Mouse (Mus musculus): ENCODE measurements around the gene Nt5c2. TPM values are rescaled to one million over a fixed set of nuclear protein-coding genes. Genes with fewer than 3 reads are reported as not detected.

Gene Nt5c2
- 100 to 1,000 TPM in 1 of 4 experiments, 10 to 100 TPM in 3; 72.5 to 101 (median 83.1) TPM for total RNA-seq (2022)

DNA sequence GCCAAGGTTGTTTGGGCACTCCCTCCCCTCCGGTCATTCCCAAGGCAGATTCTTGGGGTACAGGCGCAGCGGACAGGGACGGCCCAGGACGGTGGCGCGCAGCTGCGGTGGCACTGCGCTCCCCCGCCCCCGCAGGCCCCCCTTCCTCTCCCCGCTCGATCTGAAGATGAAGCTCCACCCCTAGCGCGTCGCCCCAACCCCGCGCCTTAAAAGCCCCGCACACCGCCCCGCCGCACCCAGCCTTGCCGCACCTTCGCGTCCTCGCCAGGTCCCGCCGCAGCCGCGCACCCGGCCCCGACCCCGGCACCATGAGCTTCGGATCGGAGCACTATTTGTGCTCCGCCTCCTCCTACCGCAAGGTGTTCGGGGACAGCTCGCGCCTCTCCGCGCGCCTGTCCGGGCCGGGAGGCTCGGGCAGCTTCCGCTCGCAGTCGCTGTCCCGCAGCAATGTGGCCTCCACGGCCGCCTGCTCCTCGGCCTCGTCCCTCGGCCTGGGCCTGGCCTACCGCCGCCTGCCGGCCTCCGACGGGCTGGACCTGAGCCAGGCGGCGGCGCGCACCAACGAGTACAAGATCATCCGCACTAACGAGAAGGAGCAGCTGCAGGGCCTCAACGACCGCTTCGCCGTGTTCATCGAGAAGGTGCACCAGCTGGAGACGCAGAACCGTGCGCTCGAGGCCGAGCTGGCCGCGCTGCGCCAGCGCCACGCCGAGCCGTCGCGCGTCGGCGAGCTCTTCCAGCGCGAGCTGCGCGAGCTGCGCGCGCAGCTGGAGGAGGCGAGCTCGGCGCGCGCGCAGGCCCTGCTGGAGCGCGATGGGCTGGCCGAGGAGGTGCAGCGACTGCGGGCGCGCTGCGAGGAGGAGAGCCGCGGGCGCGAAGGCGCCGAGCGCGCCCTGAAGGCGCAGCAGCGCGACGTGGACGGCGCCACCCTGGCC is at the start of gene Nt5c2, which contains the start of gene Ina:
Gene Nt5c2, minus strand, starts transcription at position 707 of the 935 bp plus-strand sequence.
Gene Ina, plus strand, starts transcription at position 252 of the 935 bp plus-strand sequence.
- peak; percentile 37 to 62 for DNase-seq (ENCODE audit: low spot score in 2 of 2)

DNA sequence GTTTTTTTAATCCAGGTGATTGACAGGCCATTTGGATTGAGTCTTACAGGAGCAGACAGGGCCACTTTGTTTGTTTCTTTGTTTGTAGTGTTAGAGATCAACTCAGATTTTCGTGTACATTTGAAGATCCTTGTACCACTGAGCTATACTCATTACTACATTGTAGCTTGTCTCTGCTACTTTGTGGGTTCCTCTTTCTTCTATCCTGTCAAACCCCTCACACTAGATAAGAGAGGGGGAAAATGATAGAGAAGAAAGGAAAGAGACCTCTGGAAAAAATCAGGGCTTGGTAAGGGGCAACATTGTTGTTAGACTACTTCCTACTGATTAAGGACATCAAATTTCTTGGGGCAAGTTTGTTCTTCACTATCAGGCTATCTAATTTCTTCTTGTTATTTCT is 42.7 kb upstream of the Nt5c2 start:
- no peak for DNase-seq (ENCODE audit: low spot score in 2 of 2)

DNA sequence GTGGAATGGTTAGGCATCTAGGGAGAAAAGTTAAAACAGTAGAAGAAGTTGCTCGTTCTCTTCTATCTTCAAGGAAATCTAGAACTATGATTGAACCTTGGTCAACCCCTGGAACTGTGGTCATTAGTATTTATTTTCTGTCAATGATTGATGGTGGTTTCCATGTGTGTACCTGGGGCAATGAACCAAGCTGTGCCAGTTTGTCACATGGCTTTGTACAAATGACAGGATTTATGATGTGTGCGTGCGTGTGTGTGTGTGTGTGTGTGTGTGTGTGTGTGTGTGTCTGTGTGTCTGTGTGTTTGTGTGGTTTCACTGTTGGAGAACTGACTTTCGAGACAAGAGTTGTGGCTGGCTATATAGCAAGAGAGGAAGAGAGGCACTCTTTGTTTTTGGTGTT is 38.5 kb upstream of the Nt5c2 start:
- no peak for DNase-seq (ENCODE audit: low spot score in 2 of 2)

DNA sequence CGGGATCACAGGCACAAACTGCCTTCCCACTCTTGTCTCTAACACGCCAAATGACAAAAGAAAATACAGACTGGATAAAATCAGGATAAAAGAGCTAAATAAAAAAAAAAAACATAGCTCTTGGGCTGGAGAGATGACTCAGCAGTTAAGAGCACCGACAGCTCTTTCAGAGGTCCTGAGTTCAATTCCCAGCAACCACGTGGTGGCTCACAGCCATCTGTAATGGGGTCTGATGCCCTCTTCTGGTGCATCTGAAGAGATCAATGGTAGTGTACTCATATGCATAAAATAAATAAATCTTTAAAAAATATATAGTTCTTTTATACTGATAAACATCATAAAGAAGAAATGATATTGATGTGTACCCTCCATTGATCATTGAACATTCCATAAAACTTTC is 38.0 kb upstream of the Nt5c2 start:
- DNase-seq (ENCODE audit: low spot score in 2 of 2): no peak

DNA sequence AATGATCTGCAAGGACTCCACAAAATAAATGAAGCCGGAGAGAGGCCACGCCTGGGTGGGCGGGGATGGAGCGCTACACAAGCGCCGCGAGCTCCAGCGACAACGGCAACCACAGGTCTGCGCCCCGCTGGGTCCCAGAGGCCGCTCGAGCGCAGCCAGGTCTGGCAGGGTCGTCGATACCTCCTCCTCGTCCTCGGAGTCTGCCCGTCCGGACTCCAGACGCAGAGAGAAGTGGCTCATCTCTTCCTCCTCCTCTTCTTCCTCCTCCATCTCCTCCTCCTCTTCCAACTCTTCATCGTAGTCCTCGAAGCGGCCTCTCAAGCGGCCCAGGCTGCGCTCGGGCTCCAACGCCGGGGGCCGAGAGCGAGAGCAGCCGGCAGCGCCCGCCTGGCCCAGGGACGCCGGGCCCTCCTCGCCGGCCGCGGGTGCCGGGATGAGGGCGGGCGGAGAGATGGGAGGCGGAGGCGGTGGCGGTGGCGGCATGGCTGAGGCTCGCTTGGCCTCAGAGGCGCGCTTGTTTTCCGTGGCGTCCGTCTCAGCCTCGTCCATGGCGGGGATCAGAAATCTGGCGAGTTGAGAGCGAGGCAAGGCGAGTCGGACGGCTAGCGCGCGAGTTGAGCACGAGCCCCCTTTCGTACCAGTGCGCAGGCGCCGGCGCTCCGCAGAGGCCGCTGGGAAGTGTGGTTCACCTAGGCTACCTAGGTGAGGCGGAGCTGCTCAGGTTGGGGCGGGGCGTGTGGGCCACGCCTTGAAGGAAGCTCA is 35.5 kb upstream of the Nt5c2 start, which contains the start of gene Pcgf6:
Gene Pcgf6, minus strand, starts transcription at position 636 of the 762 bp plus-strand sequence.
- peak; percentile 52 to 76 for DNase-seq (ENCODE audit: low spot score in 2 of 2)

DNA sequence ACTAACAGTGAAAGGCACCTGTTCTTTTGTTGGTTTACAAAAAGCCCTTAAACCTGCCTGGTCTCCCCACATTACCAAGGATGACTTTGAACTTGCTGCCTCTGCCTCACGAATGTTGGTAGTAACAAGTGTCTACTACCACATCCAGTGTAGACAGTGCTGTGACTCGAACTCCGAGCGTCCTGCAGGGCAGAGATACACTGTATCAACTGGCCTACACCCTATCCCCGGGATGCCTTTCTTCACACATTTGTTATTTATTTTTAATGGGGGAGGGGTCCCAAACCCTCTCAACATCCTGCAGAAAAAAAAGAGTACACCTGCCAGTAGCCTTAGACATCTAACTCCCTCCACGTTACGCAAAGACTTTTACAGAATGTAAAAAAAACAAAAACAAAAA is 34.9 kb upstream of the Nt5c2 start:
- no peak for DNase-seq (ENCODE audit: low spot score in 2 of 2)

DNA sequence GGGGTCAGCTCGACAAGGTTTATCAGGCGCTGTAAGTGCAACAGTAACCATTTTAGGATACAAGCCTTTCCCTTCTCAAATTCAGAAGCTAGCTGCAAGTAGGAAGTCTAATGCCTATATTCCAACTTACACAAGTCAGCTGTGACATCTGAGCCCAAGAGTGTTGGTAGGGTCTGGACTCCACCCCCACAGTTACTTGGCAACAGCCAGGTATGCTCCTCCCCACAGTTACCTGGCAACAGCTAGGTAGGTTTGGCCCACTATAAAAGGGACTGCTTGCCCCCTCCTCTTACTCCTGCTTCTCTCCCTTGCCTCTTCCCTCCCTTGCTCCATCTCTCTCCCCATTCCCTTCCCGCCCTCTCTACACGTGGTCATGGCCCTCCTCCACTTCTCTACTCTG is 34.1 kb upstream of the Nt5c2 start:
- no peak for DNase-seq (ENCODE audit: low spot score in 2 of 2)

DNA sequence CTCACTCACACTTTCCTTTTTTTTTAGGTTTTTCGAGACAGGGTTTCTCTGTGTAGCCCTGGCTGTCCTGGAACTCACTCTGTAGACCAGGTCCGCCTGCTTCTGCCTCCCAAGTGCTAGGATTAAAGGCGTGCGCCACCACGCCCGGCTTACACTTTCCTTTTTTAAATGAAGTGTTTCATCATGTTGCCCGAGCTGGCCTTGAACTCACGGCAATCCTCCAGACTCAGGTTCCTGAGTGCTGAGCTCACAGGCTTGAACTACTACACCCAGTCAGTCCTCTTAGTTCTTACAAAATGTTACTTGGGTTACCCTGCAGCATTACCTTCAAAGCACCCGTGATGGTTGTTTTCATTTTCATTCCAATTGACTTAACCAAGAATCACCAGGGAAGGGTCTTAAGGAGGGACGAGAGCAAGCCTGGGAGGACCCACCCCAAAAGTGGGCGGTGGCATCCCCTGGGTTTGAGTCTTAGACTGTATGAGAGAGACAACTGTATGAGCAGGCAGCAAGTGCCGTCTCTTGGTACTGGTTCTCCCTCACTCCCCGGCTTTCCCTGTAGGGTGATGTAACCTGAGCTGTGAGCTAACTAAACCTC is 32.4 kb upstream of the Nt5c2 start:
- DNase-seq (ENCODE audit: low spot score in 2 of 2): no peak

DNA sequence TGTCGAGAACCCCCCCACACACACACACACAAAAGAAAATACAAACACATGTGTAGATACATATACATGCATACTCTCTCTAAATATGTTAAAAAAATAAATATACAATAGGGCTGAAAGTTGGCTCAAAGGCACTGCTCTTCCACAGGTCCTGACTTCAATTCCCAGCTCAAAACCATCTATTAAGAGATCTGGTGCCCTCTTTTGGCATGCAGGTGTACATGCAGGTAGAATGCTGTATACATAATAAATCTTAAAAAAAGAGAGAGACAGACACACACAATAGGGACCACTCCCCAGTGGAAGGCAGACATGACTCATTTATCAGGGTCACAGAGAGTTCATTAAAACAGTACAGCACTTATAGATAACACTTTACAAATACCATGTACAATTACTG is 31.4 kb upstream of the Nt5c2 start:
- DNase-seq (ENCODE audit: low spot score in 2 of 2): no peak

DNA sequence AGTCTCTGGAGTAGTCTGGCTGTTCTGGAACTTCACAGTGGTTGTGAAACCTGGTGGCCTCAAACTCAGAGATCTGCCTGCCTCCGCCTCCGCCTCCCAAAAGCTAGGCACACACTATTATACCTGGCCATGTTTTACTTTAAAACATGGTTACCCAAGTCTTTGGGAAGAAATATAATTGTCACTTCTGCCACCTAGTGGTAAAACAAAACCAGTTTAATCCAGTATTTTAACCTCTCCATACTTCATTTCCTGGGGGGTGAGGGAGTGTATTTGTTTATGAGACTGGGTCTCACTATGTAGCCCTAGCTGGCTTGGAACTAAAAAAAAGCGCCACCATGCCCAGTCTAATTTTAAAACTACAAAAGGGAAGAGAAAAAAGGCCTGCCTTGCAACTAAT is 28.7 kb upstream of the Nt5c2 start:
- DNase-seq (ENCODE audit: low spot score in 2 of 2): no peak

GRCm38 (mm10) chr19:47040720-47041473 is 25.9 kb upstream of the Nt5c2 start:
- no peak for DNase-seq (ENCODE audit: low spot score in 2 of 2)

- no peak for DNase-seq (ENCODE audit: low spot score in 2 of 2)
Measured at GRCm38 (mm10) chr19:47036596-47036995, 21.6 kb upstream of the Nt5c2 start.

DNA sequence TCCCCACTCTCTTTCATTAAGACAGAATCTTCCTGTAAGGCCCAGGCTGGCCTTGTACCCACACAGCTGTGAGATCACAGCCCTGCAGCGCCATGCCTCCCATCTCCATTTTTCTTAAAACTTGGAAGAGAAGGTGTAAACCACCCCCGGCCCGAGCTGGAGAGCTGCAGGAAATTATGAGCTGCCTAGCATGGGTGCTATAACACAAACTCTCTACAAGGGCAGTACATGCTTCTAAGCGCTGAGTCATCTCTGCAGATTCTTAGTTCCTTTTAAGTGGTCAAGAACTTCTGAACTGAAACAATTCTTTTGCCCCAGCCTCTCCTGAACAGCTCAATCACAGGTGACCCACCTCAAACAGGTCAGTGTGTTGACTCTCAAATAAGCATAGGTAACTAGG is 20.0 kb upstream of the Nt5c2 start:
- DNase-seq (ENCODE audit: low spot score in 2 of 2): no peak

- DNase-seq (ENCODE audit: low spot score in 2 of 2): no peak
Measured at GRCm38 (mm10) chr19:47031770-47032169, 16.8 kb upstream of the Nt5c2 start.

DNA sequence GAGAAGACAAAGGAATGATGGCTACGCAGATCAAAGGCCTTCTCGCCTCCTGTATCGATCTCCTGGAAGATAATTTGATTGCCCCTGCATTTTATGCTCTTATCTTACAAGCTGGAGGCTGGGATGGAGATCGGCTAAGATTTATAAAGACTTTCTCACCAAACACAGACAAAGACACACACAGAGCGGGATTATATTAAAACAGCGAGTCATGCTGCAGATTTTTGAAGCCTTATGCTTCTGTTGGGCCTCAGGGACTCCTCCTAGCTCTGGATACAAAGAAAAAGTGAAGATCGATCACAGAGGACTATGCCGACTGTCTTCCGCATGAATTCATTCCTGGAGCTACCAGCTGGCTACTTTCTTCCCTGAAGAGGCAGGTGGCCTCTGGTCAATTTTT is 14.8 kb upstream of the Nt5c2 start:
- no peak for DNase-seq (ENCODE audit: low spot score in 2 of 2)

- DNase-seq (ENCODE audit: low spot score in 2 of 2): no peak
Measured at GRCm38 (mm10) chr19:47026513-47026912, 11.6 kb upstream of the Nt5c2 start.

DNA sequence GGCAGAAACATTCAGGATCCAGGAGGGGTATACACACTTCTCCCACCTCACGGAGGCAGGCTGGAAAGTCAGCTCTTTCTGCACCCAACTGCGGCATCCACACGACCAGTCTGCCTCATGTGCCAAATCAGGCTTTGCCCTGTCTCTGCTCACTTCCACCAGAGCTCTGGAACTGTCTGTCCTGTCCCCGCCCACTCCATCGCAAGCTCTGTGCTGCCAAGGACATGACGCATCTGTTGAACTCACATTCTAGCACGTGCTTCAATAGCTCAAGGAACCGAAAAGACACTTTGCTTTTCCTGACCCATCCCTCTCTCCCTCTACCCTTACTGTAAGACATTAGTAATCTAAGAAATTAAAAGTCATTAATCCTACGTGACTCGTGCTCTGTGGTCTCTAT is 10.0 kb upstream of the Nt5c2 start:
- DNase-seq (ENCODE audit: low spot score in 2 of 2): no peak

- DNase-seq (ENCODE audit: low spot score in 2 of 2): no peak
Measured at GRCm38 (mm10) chr19:47023546-47023945, 8.6 kb upstream of the Nt5c2 start.

DNA sequence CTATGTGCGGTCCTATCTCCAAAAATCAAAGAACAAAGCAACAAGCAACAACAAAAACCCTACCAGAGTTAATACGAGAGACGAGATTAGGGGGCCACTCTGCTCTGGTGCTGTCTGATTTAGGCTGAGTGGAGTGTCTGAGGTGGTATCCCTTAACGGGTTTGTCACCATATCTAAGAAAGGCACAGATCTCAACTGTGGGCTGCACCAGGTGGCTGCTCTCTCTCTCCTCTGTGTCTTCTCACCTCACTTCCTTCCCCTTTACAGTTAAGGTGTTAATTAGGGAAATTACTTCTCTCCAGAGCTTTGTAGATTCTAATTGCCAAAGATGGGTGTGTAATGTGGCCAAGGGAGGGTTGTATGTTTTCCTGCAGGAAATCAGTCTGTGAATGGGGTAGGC is 7.8 kb upstream of the Nt5c2 start:
- DNase-seq (ENCODE audit: low spot score in 2 of 2): no peak

- DNase-seq (ENCODE audit: low spot score in 2 of 2): no peak
Measured at GRCm38 (mm10) chr19:47019326-47019725, 4.4 kb upstream of the Nt5c2 start.

GRCm38 (mm10) chr19:47018330-47018729 is 3.4 kb upstream of the Nt5c2 start:
- no peak for DNase-seq (ENCODE audit: low spot score in 2 of 2)
